Mouse (Mus musculus): ENCODE measurements around the gene Tmc1.

Tmc1 gene

GRCm38 (mm10) chr19:20953874-20954273 lies at the start of gene Tmc1:
Gene Tmc1 (minus strand): TSS chr19:20954202.
- in situ Hi-C loops (cut with MseI, MboI): no loop called here

GRCm38 (mm10) chr19:21001552-21001951 lies 47.5 kb upstream of the Tmc1 start:
- in situ Hi-C loops (cut with MseI, MboI): no loop called here

GRCm38 (mm10) chr19:20979244-20979643 lies 25.2 kb upstream of the Tmc1 start:
- in situ Hi-C loops (cut with MseI, MboI): no loop called here

GRCm38 (mm10) chr19:20978148-20978547 lies 24.1 kb upstream of the Tmc1 start:
- in situ Hi-C loops (cut with MseI, MboI): no loop called here

GRCm38 (mm10) chr19:20971926-20972325 lies 17.9 kb upstream of the Tmc1 start:
- in situ Hi-C loops (cut with MseI, MboI): no loop called here

GRCm38 (mm10) chr19:20954815-20955214 lies 813 bp upstream of the Tmc1 start:
- in situ Hi-C loops (cut with MseI, MboI): no loop called here

GRCm38 (mm10) chr19:20944446-20944845 lies 9.6 kb downstream of the Tmc1 start:
- in situ Hi-C loops (cut with MseI, MboI): no loop called here

GRCm38 (mm10) chr19:20924282-20924681 lies 29.7 kb downstream of the Tmc1 start:
- in situ Hi-C loops (cut with MseI, MboI): no loop called here

- in situ Hi-C loops (cut with MseI, MboI): no loop called here
These were observed 30.4 kb downstream of the Tmc1 start for GRCm38 (mm10) chr19:20923336-20924211.

GRCm38 (mm10) chr19:20918241-20918640 lies 35.8 kb downstream of the Tmc1 start:
- in situ Hi-C loops (cut with MseI, MboI): no loop called here

GRCm38 (mm10) chr19:20915151-20915550 lies 38.9 kb downstream of the Tmc1 start:
- in situ Hi-C loops (cut with MseI, MboI): no loop called here

GRCm38 (mm10) chr19:20910356-20910755 lies 43.6 kb downstream of the Tmc1 start:
- in situ Hi-C loops (cut with MseI, MboI): no loop called here

GRCm38 (mm10) chr19:20881205-20881604 lies 72.8 kb downstream of the Tmc1 start:
- in situ Hi-C loops (cut with MseI, MboI): no loop called here

GRCm38 (mm10) chr19:20875881-20876280 lies 78.1 kb downstream of the Tmc1 start:
- in situ Hi-C loops (cut with MseI, MboI): no loop called here

- in situ Hi-C loops (cut with MseI, MboI): no loop called here
These were observed 92.2 kb downstream of the Tmc1 start for GRCm38 (mm10) chr19:20861779-20862178.

GRCm38 (mm10) chr19:20860270-20860669 lies 93.7 kb downstream of the Tmc1 start:
- in situ Hi-C loops (cut with MseI, MboI): no loop called here

GRCm38 (mm10) chr19:20857819-20858218 lies 96.2 kb downstream of the Tmc1 start:
- in situ Hi-C loops (cut with MseI, MboI): no loop called here

GRCm38 (mm10) chr19:20848906-20849305 lies 105.1 kb downstream of the Tmc1 start:
- in situ Hi-C loops (cut with MseI, MboI): no loop called here

- in situ Hi-C loops (cut with MseI, MboI): no loop called here
These were observed 106.4 kb downstream of the Tmc1 start for GRCm38 (mm10) chr19:20847476-20848073.

GRCm38 (mm10) chr19:20837422-20837821 lies 116.6 kb downstream of the Tmc1 start:
- in situ Hi-C loops (cut with MseI, MboI): no loop called here

- in situ Hi-C loops (cut with MseI, MboI): no loop called here
These were observed 117.8 kb downstream of the Tmc1 start for GRCm38 (mm10) chr19:20836055-20836845.

GRCm38 (mm10) chr19:20834895-20835294 lies 119.1 kb downstream of the Tmc1 start:
- in situ Hi-C loops (cut with MseI, MboI): no loop called here

Data from mouse trophoblast stem cell (cell line).